Mouse (Mus musculus) large intestine, adult 2 months (tissue): ENCODE results near the gene Zbtb4. TPM values are rescaled to one million over a fixed set of nuclear protein-coding genes. Genes with fewer than 3 reads are reported as not detected.
A peak's percentile ranks its signal among the peaks of the same experiment; 100 is the strongest.
"Not testable (repeated sequence)": the region's sequence is repeated elsewhere in the genome, so short reads cannot be mapped to it uniquely, and the experiment has no call there.

Source experiments
- DNase-seq: peaks from one replicate; pipeline ENCODE4 v3.0.0-alpha.2; 2012; ENCODE audit warnings: low read depth, low spot score
- WGBS: fragments of 180-500 bp; shearing (Covaris S2); methylation state at CpG from one replicate; pipeline ENCODE4 v1.1.7; 2018; 5-methylcytosine and 5-hydroxymethylcytosine counted together
- polyA plus RNA-seq: library from polyadenylated mRNA; depleted of rRNA; stranded (reverse); fragments of >200 nt; gene quantifications from 2 replicates; pipeline ENCODE4 v1.2.3, GENCODE M21; 2012; rRNA removed

Zbtb4 gene
- 7.5 and 10.7 TPM in 2 replicates for polyA plus RNA-seq

GRCm38 (mm10) chr11:69765221-69766125 lies at the start of gene Zbtb4:
Gene Zbtb4, plus strand, starts transcription at chr11:69765912.
- WGBS: 22% methylated on average over 42 of the region's 55 CpGs
- DNase-seq: no peak

GRCm38 (mm10) chr11:69715929-69716328 lies 49.8 kb upstream of the Zbtb4 start:
- DNase-seq: no peak
- 32% methylated on average over 5 of the region's 5 CpGs for WGBS

- no peak for DNase-seq
- 77% methylated on average over 4 of the region's 4 CpGs for WGBS
These were observed 48.8 kb upstream of the Zbtb4 start for GRCm38 (mm10) chr11:69716953-69717352.

GRCm38 (mm10) chr11:69718661-69719060 lies 47.1 kb upstream of the Zbtb4 start:
- WGBS: 23% methylated on average over 15 of the region's 15 CpGs
- no peak for DNase-seq

GRCm38 (mm10) chr11:69719423-69719822 lies 46.3 kb upstream of the Zbtb4 start:
- WGBS: 77% methylated on average over 6 of the region's 6 CpGs
- DNase-seq: no peak

GRCm38 (mm10) chr11:69720852-69721251 lies 44.9 kb upstream of the Zbtb4 start:
- WGBS: 48% methylated on average over 6 of the region's 6 CpGs
- DNase-seq: no peak

- no peak for DNase-seq
- 32% methylated on average over 2 of the region's 2 CpGs for WGBS
These were observed 42.6 kb upstream of the Zbtb4 start for GRCm38 (mm10) chr11:69723074-69723473.

GRCm38 (mm10) chr11:69725951-69726350 lies 39.8 kb upstream of the Zbtb4 start:
- 33% methylated on average over 5 of the region's 5 CpGs for WGBS
- DNase-seq: no peak

GRCm38 (mm10) chr11:69729063-69729462 lies 36.6 kb upstream of the Zbtb4 start:
- 38% methylated on average over 3 of the region's 3 CpGs for WGBS
- DNase-seq: peak; percentile 33

GRCm38 (mm10) chr11:69731408-69731807 lies 34.3 kb upstream of the Zbtb4 start:
- 51% methylated on average over 3 of the region's 3 CpGs for WGBS
- DNase-seq: not testable (repeated sequence)

- 59% methylated on average over 3 of the region's 3 CpGs for WGBS
These were observed 14.1 kb upstream of the Zbtb4 start for GRCm38 (mm10) chr11:69751635-69752034.

GRCm38 (mm10) chr11:69752686-69753085 lies 13.0 kb upstream of the Zbtb4 start:
- DNase-seq: no peak

More at GRCm38 (mm10) chr11:69751635-69752034, 14.1 kb upstream of the Zbtb4 start:
- DNase-seq: no peak

GRCm38 (mm10) chr11:69754233-69754632 lies 11.5 kb upstream of the Zbtb4 start:
- DNase-seq: no peak
- WGBS: 76% methylated on average over 5 of the region's 5 CpGs

GRCm38 (mm10) chr11:69754701-69755100 lies 11.0 kb upstream of the Zbtb4 start:
- 27% methylated on average over 3 of the region's 3 CpGs for WGBS
- DNase-seq: peak; percentile 37

- DNase-seq: no peak
- 18% methylated on average over 9 of the region's 9 CpGs for WGBS
These were observed 8.2 kb upstream of the Zbtb4 start for GRCm38 (mm10) chr11:69757303-69758089.

GRCm38 (mm10) chr11:69758090-69758456 lies 7.6 kb upstream of the Zbtb4 start:
- under 1% methylated on average over 26 of the region's 26 CpGs for WGBS
- peak; percentile 64 for DNase-seq

- under 1% methylated on average over 36 of the region's 36 CpGs for WGBS
- peak; percentile 83 for DNase-seq
These were observed 7.2 kb upstream of the Zbtb4 start, which contains the start of gene Polr2a for GRCm38 (mm10) chr11:69758478-69758970. Gene Polr2a, minus strand, starts transcription at chr11:69758637.

GRCm38 (mm10) chr11:69758971-69759721 lies 6.6 kb upstream of the Zbtb4 start:
- DNase-seq: no peak
- under 1% methylated on average over 37 of the region's 37 CpGs for WGBS

- no peak for DNase-seq
- 89% methylated on average over 14 of the region's 14 CpGs for WGBS
These were observed 5.4 kb upstream of the Zbtb4 start for GRCm38 (mm10) chr11:69760160-69760900.
